Mouse (Mus musculus): ENCODE measurements at regions not wholly inside any gene's neighbourhood (a gene's known extent, or its start where the extent isn't known, plus 50 kb on each side); places are given as distances from the start of the nearest gene placed in this dataset.

GRCm38 (mm10) chr12:32299714-32300113 is 78.8 kb upstream of the Ccdc71l start:
- TF ChIP-seq CTCF (IDR thresholded peaks at IDR 0.05; ENCODE audit: extremely low read depth, insufficient read depth, low read length) (no peak), POLR2A (IDR thresholded peaks at IDR 0.05; ENCODE audit: extremely low read depth, insufficient read depth, low read length) (no peak)

Data from cortical plate, adult 2 months (tissue).